Mouse (Mus musculus) stomach, embryonic 16.5 days (tissue): ENCODE data around the gene Ubqln4. TPM values are rescaled to one million over a fixed set of nuclear protein-coding genes. Genes with fewer than 3 reads are reported as not detected.
A peak's percentile ranks its signal among the peaks of the same experiment; 100 is the strongest.

Source experiments
- ATAC-seq: fragments of 200-750 bp; cut with Nextera tagmentation; 2 replicates; pipeline ENCODE4 v1.8.0; 2017; ENCODE audit warnings: moderate number of reproducible peaks, moderate TSS enrichment; ENCODE audit not compliant: insufficient read depth, low FRiP score
- H3K27ac ChIP-seq: fragments of 300-500 bp; sonication (generic); 2 replicates; pipeline ENCODE4 v1.5.1; 2014; ENCODE audit warnings: low read length
- H3K27me3 ChIP-seq: fragments of 300-500 bp; sonication (generic); 2 replicates; pipeline ENCODE4 v1.6.1; 2014; ENCODE audit warnings: low read length, control low read depth, mixed read lengths; ENCODE audit not compliant: control insufficient read depth, insufficient read depth
- H3K36me3 ChIP-seq: fragments of 300-500 bp; sonication (generic); 2 replicates; pipeline ENCODE4 v1.6.1; 2014; ENCODE audit warnings: low read length; ENCODE audit not compliant: control insufficient read depth, insufficient read depth
- H3K4me1 ChIP-seq: fragments of 300-500 bp; sonication (generic); 2 replicates; pipeline ENCODE4 v1.6.1; 2014; ENCODE audit warnings: low read length, control low read depth, mixed read lengths; ENCODE audit not compliant: control insufficient read depth, insufficient read depth
- H3K4me2 ChIP-seq: fragments of 300-500 bp; sonication (generic); 2 replicates; pipeline ENCODE4 v1.6.1; 2014; ENCODE audit warnings: low read depth, low read length, mixed read lengths
- H3K4me3 ChIP-seq: fragments of 300-500 bp; sonication (generic); replicated peaks from 2 replicates; pipeline ENCODE4 v1.5.1; 2014; ENCODE audit warnings: mild to moderate bottlenecking, low read length
- H3K9ac ChIP-seq: fragments of 300-500 bp; sonication (generic); 2 replicates; pipeline ENCODE4 v1.6.1; 2014; ENCODE audit warnings: low read length
- H3K9me3 ChIP-seq: fragments of 300-500 bp; sonication (generic); replicated peaks from 2 replicates; pipeline ENCODE4 v1.6.1; 2016; ENCODE audit warnings: low read length, control low read depth; ENCODE audit not compliant: control insufficient read depth
- WGBS: fragments of 180-500 bp; shearing (Covaris S2); extraction: QIAGEN DNeasy Blood & Tissue Kit; methylation state at CpG from one replicate; pipeline ENCODE4 v1.1.7; 2014; 5-methylcytosine and 5-hydroxymethylcytosine counted together
- polyA plus RNA-seq: library from polyadenylated mRNA; unstranded; fragments of >200 nt; fragmentation: Nextera tagmentation; extraction: Ambion mirVana; gene quantifications from 2 replicates; pipeline ENCODE4 v1.2.1, GENCODE M21; 2015

The Ubqln4 gene
- 33.3 and 34.0 TPM in 2 replicates for polyA plus RNA-seq

GRCm38 (mm10) chr3:88553525-88553879 is at the start of gene Ubqln4:
Gene Ubqln4 (plus strand): TSS chr3:88553758.
- under 1% methylated on average over 36 of the region's 37 CpGs for WGBS
- H3K9ac ChIP-seq: peak within 1 kb of the TSS; percentile 86
- peak within 1 kb of the TSS; percentile 87 for H3K4me2 ChIP-seq
- H3K4me3 ChIP-seq: peak within 1 kb of the TSS; percentile 67
- H3K36me3 ChIP-seq: peaks cover 4% of the 10 kb centered on the region
- ATAC-seq: peak; percentile 91
- no peaks in the 10 kb centered on the region for H3K9me3 ChIP-seq
- H3K27ac ChIP-seq: peak within 1 kb of the TSS; percentile 99
- no peaks in the 10 kb centered on the region for H3K27me3 ChIP-seq
- H3K4me1 ChIP-seq: peaks cover 20% of the 10 kb centered on the region

DNA sequence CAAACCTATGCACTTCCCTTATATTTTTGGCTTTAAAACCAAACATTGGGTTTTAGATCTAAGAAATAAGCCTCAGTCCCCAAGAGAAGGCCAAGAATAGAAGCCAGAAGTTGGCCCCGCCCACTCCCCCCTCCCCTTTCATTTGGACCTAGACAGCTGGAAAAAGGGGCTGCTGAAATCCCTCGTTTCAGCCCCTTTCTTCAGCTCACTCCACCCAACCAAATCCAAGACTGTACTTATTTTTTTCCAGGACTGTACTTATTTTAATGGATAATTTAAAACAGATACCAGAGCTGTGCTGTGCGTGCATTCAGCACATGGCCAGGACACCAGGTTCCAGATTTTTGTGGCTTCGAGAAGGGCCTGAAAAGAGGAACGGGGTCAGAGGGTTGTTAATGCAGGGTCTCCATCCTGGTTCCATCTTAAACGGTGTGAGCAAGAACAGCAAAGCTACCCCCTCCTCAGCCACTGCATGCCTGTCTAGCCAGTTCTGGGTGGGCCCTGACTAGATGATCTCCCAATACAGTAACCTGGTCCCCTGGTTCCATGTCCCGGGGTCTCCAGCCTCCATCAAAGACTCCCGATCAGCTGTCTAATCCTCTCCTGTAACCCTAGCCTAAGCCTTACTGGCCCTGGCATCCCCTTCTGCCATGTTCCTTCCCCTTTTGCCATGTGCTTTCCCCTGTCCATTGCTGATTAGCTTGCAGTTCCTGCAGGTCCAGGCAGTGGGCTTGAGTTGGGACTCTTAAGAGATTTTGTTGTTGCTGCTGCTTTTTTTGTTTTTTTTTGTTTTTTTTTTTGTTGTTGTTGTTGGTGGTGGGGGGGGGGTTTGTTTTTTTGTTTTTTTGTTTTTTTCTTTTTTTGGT is 49.4 kb upstream of the Ubqln4 start:
- Histone ChIP-seq H3K27ac (peak overlapping the region; percentile 96), H3K27me3 (no peaks in the 10 kb centered on the region), H3K36me3 (no peaks in the 10 kb centered on the region), H3K4me3 (no peak overlapping the region), H3K4me2 (peak overlapping the region; percentile 75), H3K9ac (peak overlapping the region; percentile 49; the same call in 1 of the 2 replicates), H3K9me3 (no peaks in the 10 kb centered on the region), H3K4me1 (peaks cover 34% of the 10 kb centered on the region)
- 41% methylated on average over 8 of the region's 8 CpGs for WGBS
- ATAC-seq: no peak

DNA sequence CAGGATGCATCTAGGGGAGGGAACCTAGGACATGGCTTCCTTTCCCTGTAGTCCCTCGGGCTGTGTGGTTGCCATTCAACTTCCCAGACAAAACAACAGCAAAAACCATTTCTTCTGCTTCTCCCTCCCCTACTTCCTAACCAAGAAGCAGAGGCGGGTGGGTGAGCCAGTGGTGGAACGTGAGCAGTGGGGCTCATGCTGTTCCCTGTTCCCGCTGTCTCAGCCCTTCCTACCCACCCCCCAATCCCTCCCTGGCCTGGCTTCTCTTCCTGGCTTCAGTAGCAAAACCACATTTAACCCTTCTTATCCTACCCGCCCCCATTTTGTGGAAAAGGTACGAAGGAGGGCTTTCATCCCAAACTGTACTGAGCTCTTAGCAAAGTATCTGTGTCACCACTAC is 48.5 kb upstream of the Ubqln4 start:
- H3K4me1 ChIP-seq: peaks cover 35% of the 10 kb centered on the region
- H3K36me3 ChIP-seq: no peaks in the 10 kb centered on the region
- no peak for ATAC-seq
- 74% methylated on average over 6 of the region's 6 CpGs for WGBS
- H3K4me2 ChIP-seq: no peak overlapping the region
- no peaks in the 10 kb centered on the region for H3K9me3 ChIP-seq
- no peaks in the 10 kb centered on the region for H3K27me3 ChIP-seq
- no peak overlapping the region for H3K9ac ChIP-seq
- no peak overlapping the region for H3K4me3 ChIP-seq
- peak overlapping the region; percentile 43 for H3K27ac ChIP-seq

DNA sequence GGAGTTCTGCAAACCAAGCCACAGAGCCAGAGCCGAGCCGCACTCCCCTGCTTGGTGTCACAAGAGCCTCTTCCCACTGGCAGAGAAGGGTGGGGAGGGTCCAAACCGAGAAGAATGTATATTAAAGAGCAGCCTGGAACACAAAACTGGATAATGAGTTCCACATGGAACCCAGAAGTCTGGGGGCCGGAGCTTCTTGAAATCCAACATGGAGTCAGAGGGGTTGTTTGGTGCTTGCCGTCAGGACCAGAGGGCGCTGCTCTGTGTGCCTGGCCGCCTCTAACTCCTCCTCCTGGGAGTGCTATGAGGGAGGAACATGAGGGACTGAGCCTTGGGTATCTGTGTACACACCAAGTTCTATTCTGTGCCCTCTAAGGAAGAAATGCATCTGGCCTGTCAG is 47.8 kb upstream of the Ubqln4 start:
- Histone ChIP-seq H3K9me3 (no peaks in the 10 kb centered on the region), H3K4me1 (peaks cover 35% of the 10 kb centered on the region), H3K36me3 (no peaks in the 10 kb centered on the region), H3K9ac (no peak overlapping the region), H3K27me3 (no peaks in the 10 kb centered on the region), H3K4me3 (no peak overlapping the region), H3K4me2 (no peak overlapping the region), H3K27ac (peak overlapping the region; percentile 43)
- no peak for ATAC-seq
- WGBS: 40% methylated on average over 7 of the region's 7 CpGs

GRCm38 (mm10) chr3:88509250-88509649 is 44.3 kb upstream of the Ubqln4 start:
- 54% methylated on average over 3 of the region's 3 CpGs for WGBS
- ATAC-seq: no peak

GRCm38 (mm10) chr3:88509692-88510420 is 43.7 kb upstream of the Ubqln4 start, which contains the start of gene Lmna:
Gene Lmna (minus strand): TSS chr3:88509956.
- 1% methylated on average over 31 of the region's 31 CpGs for WGBS
- ATAC-seq: peak; percentile 96
- Histone ChIP-seq H3K27ac (peak within 1 kb of the TSS; percentile 95), H3K36me3 (no peaks in the 10 kb centered on the region), H3K9ac (peak within 1 kb of the TSS; percentile 78), H3K9me3 (no peaks in the 10 kb centered on the region), H3K27me3 (no peaks in the 10 kb centered on the region), H3K4me2 (peak within 1 kb of the TSS; percentile 62), H3K4me1 (peaks cover 48% of the 10 kb centered on the region), H3K4me3 (peak within 1 kb of the TSS; percentile 51)

More at GRCm38 (mm10) chr3:88509250-88509649, 44.3 kb upstream of the Ubqln4 start:
- Histone ChIP-seq H3K36me3 (no peaks in the 10 kb centered on the region), H3K9me3 (no peaks in the 10 kb centered on the region), H3K27ac (peak overlapping the region; percentile 95), H3K27me3 (no peaks in the 10 kb centered on the region), H3K4me3 (peak overlapping the region; percentile 51), H3K4me1 (peaks cover 44% of the 10 kb centered on the region), H3K4me2 (peak overlapping the region; percentile 62), H3K9ac (peak overlapping the region; percentile 78)

GRCm38 (mm10) chr3:88510421-88511289 is 42.9 kb upstream of the Ubqln4 start:
- H3K9me3 ChIP-seq: no peaks in the 10 kb centered on the region
- no peak for ATAC-seq
- H3K4me1 ChIP-seq: peaks cover 46% of the 10 kb centered on the region
- H3K9ac ChIP-seq: peak overlapping the region; percentile 78
- no peaks in the 10 kb centered on the region for H3K36me3 ChIP-seq
- no peaks in the 10 kb centered on the region for H3K27me3 ChIP-seq
- peak overlapping the region; percentile 62 for H3K4me2 ChIP-seq
- 44% methylated on average over 13 of the region's 13 CpGs for WGBS
- H3K27ac ChIP-seq: peak overlapping the region; percentile 95
- peak overlapping the region; percentile 51 for H3K4me3 ChIP-seq

- H3K4me1 ChIP-seq: peaks cover 46% of the 10 kb centered on the region
- 43% methylated on average over 4 of the region's 4 CpGs for WGBS
- no peaks in the 10 kb centered on the region for H3K27me3 ChIP-seq
- ATAC-seq: no peak
- H3K36me3 ChIP-seq: no peaks in the 10 kb centered on the region
- no peak overlapping the region for H3K4me2 ChIP-seq
- H3K27ac ChIP-seq: peak overlapping the region; percentile 73; the same call in 1 of the 2 replicates
- no peak overlapping the region for H3K4me3 ChIP-seq
- no peaks in the 10 kb centered on the region for H3K9me3 ChIP-seq
- H3K9ac ChIP-seq: no peak overlapping the region; the same call in 1 of the 2 replicates
Measured at GRCm38 (mm10) chr3:88511559-88511958, 42.0 kb upstream of the Ubqln4 start.
